ENCODE assay signal across 8 mouse cellular contexts in genomic region chr6:125039533-125040153, GRCm38 (mm10). TPM values are rescaled to one million over a fixed set of nuclear protein-coding genes. Genes with fewer than 3 reads are reported as not detected.
DNase-seq lines count a peak whose midpoint lies in the region; ATAC-seq lines count a peak whose summit lies in the region.

Gene Ing4, plus strand, starts transcription at chr6:125039760.

- ATAC-seq in erythroblast, adult 5-6 weeks (replicated peaks; ENCODE audit: low FRiP score, poor library complexity, severe bottlenecking), result peak; percentile 90
- ATAC-seq in kidney, embryonic 15.5 days (replicated peaks; ENCODE audit: low FRiP score), result peak; percentile 96
- ATAC-seq in monocyte, adult 5-6 weeks (replicated peaks; ENCODE audit: insufficient number of reproducible peaks, low FRiP score, low TSS enrichment, poor library complexity, severe bottlenecking), result peak; percentile 85

- H3K4me2 ChIP-seq in kidney, embryonic 15.5 days, result peak within 1 kb of the TSS; percentile 63

- no peaks in the 10 kb centered on the region for H3K9me3 ChIP-seq in heart, embryonic 10.5 days
- H3K9me3 ChIP-seq in kidney, embryonic 15.5 days (replicated peaks), result no peaks in the 10 kb centered on the region

- peak within 1 kb of the TSS; percentile 75 for H3K4me3 ChIP-seq in heart, embryonic 10.5 days
- H3K4me3 ChIP-seq in kidney, embryonic 15.5 days (replicated peaks), result peak within 1 kb of the TSS; percentile 78

- no peaks in the 10 kb centered on the region for H3K27me3 ChIP-seq in heart, embryonic 10.5 days (ENCODE audit: insufficient read depth, poor library complexity, severe bottlenecking)
- H3K27me3 ChIP-seq in kidney, embryonic 15.5 days, result no peaks in the 10 kb centered on the region

- DNase-seq in B cell, adult 2 months, result peak; percentile 89 to 90
- peak; percentile 100 for DNase-seq in brain, adult 2 months (ENCODE audit: low read depth, low spot score)
- peak; percentile 96 for DNase-seq in heart, embryonic 10.5 days (ENCODE audit: low spot score)
- DNase-seq in liver, result peak; percentile 88
- peak; percentile 81 to 87 for DNase-seq in spleen, postnatal 4 days (ENCODE audit: low spot score in 2 of 2)

- WGBS in heart, embryonic 10.5 days, result under 1% methylated on average over 26 of the region's 26 CpGs
- under 1% methylated on average over 26 of the region's 26 CpGs for whole genome bisulfite sequencing in kidney, embryonic 15.5 days

- peaks cover 43% of the 10 kb centered on the region for H3K36me3 ChIP-seq in heart, embryonic 10.5 days
- H3K36me3 ChIP-seq in kidney, embryonic 15.5 days, result peaks cover 61% of the 10 kb centered on the region

- peaks cover 9% of the 10 kb centered on the region; the same call in 1 of the 2 replicates for H3K4me1 ChIP-seq in heart, embryonic 10.5 days
- H3K4me1 ChIP-seq in kidney, embryonic 15.5 days, result peaks cover 16% of the 10 kb centered on the region; the same call in 1 of the 2 replicates

- peak within 1 kb of the TSS; percentile 90 for H3K27ac ChIP-seq in heart, embryonic 10.5 days
- H3K27ac ChIP-seq in kidney, embryonic 15.5 days, result peak within 1 kb of the TSS; percentile 91

- H3K9ac ChIP-seq in kidney, embryonic 15.5 days, result peak within 1 kb of the TSS; percentile 74

RNA-seq across cellular contexts. Expression of gene Ing4, which starts in this region (rescaled TPM):
- 7.1 and 7.9 TPM in 2 replicates for total RNA-seq in erythroblast, adult 5-6 weeks (2015; ENCODE audit: low replicate concordance)
- total RNA-seq in erythroblast, adult 5-6 weeks (2017; ENCODE audit: low replicate concordance), result 27.7 and 35.7 TPM in 2 replicates
- polyA plus RNA-seq in heart, embryonic 10.5 days (2016; fragmentation: Nextera tagmentation; extraction: Ambion mirVana), result 74.4 and 84.5 TPM in 2 replicates
- polyA plus RNA-seq in kidney, embryonic 15.5 days (2015; fragmentation: Nextera tagmentation; extraction: Ambion mirVana), result 135 and 138 TPM in 2 replicates
- 118 to 132 TPM (median 119 TPM) in 3 replicates for total RNA-seq in monocyte, adult 5-6 weeks (2017)

Comparison
In these comparisons a context has a peak if more than half of its experiments do, and no peak if none do; other contexts are left out.
1. Peak in every context shown above with its lines: DNase-seq, ATAC-seq, H3K4me3 ChIP-seq and H3K27ac ChIP-seq.